Mouse (Mus musculus) forebrain, embryonic 14.5 days (tissue): ENCODE results near the gene Rtraf. TPM values are rescaled to one million over a fixed set of nuclear protein-coding genes. Genes with fewer than 3 reads are reported as not detected.

Source experiments
- ATAC-seq: fragments of 200-750 bp; cut with Nextera tagmentation; 2 replicates; pipeline ENCODE4 v1.8.0; 2017; ENCODE audit warnings: mild to moderate bottlenecking, moderate library complexity
- DNase-seq: peaks from one replicate; pipeline ENCODE4 v3.0.0-alpha.2; 2015; ENCODE audit warnings: low spot score
- H3K27ac ChIP-seq: fragments of 300-500 bp; sonication (generic); 2 replicates; pipeline ENCODE4 v1.5.1; 2014; ENCODE audit warnings: low read depth, mild to moderate bottlenecking, control low read depth, low read length, moderate library complexity
- H3K27me3 ChIP-seq: fragments of 300-500 bp; sonication (generic); replicated peaks from 2 replicates; pipeline ENCODE4 v1.6.1; 2014; ENCODE audit warnings: low read length, control low read depth, mixed read lengths; ENCODE audit not compliant: control insufficient read depth, insufficient read depth
- H3K36me3 ChIP-seq: fragments of 300-500 bp; sonication (generic); 2 replicates; pipeline ENCODE4 v1.6.1; 2014; ENCODE audit warnings: low read length, control low read depth; ENCODE audit not compliant: control insufficient read depth, insufficient read depth
- H3K4me1 ChIP-seq: fragments of 300-500 bp; sonication (generic); 2 replicates; pipeline ENCODE4 v1.6.1; 2014; ENCODE audit warnings: antibody characterized with exemption, low read length, control low read depth; ENCODE audit not compliant: control insufficient read depth, insufficient read depth
- H3K4me2 ChIP-seq: fragments of 300-500 bp; sonication (generic); 2 replicates; pipeline ENCODE4 v1.6.1; 2014; ENCODE audit warnings: mild to moderate bottlenecking, control low read depth, low read length
- H3K4me3 ChIP-seq: fragments of 300-500 bp; sonication (generic); 2 replicates; pipeline ENCODE4 v1.5.1; 2014; ENCODE audit warnings: low read depth, low read length, control low read depth
- H3K9ac ChIP-seq: fragments of 300-500 bp; sonication (generic); 2 replicates; pipeline ENCODE4 v1.6.1; 2014; ENCODE audit warnings: mild to moderate bottlenecking, low read length, control low read depth, moderate library complexity
- H3K9me3 ChIP-seq: fragments of 300-500 bp; sonication (generic); replicated peaks from 2 replicates; pipeline ENCODE4 v1.6.1; 2016; ENCODE audit warnings: low read length, control low read depth, mixed read lengths; ENCODE audit not compliant: control insufficient read depth
- WGBS: fragments of 180-500 bp; shearing (Covaris S2); extraction: QIAGEN DNeasy Blood & Tissue Kit; methylation state at CpG from one replicate; pipeline ENCODE4 v1.1.7; 2014; 5-methylcytosine and 5-hydroxymethylcytosine counted together
- polyA plus RNA-seq: library from polyadenylated mRNA; unstranded; fragments of >200 nt; fragmentation: Nextera tagmentation; extraction: Ambion mirVana; gene quantifications from 2 replicates; pipeline ENCODE4 v1.2.1, GENCODE M21; 2014

The Rtraf gene
- polyA plus RNA-seq, 1 experiment from 2014 or later: 252 TPM

DNA sequence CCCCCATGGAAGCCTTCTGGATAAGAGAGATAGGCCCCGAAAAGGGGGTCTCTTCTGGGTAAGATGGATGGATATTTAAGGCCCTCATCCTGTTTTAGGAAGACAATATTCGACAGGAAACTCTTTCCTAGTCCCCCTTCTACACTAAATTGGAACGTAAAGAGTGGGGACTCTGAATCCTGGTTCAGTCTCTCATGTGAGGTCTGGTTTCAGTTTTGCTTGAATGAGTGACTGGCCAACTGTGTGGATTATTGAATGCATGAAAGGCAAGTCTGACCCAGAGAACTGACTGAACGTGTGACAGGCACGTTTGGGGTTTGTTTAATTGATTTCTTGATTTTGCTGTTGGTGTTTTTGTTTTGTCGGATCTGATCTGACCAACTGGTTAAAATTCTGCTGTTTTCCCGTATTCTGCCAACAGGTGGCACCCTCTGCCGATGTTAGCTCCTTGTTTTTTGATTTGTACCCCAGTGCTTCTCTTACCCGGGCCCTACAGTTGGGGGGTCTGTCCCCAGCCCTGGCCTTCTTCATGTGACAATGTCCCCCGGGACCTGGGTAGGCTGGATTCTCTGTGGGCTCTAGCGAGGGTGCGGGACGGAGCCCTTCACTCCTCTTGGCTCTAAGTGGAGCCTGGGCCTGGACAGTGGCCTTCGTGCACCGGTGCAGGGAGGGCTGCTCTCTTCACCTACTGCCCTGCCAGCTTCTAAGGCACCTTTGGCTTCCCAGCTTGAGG lies 16.1 kb upstream of the Rtraf start:
- H3K27me3 ChIP-seq: no peaks in the 10 kb centered on the region
- H3K4me2 ChIP-seq: peak overlapping the region; percentile 37
- DNase-seq: peak; percentile 79
- no peak overlapping the region for H3K4me3 ChIP-seq
- ATAC-seq: peak; percentile 73
- no peaks in the 10 kb centered on the region for H3K4me1 ChIP-seq
- no peak overlapping the region; the same call in 1 of the 2 replicates for H3K9ac ChIP-seq
- 23% methylated on average over 15 of the region's 15 CpGs for WGBS
- no peaks in the 10 kb centered on the region for H3K9me3 ChIP-seq
- H3K27ac ChIP-seq: no peak overlapping the region
- no peaks in the 10 kb centered on the region for H3K36me3 ChIP-seq

DNA sequence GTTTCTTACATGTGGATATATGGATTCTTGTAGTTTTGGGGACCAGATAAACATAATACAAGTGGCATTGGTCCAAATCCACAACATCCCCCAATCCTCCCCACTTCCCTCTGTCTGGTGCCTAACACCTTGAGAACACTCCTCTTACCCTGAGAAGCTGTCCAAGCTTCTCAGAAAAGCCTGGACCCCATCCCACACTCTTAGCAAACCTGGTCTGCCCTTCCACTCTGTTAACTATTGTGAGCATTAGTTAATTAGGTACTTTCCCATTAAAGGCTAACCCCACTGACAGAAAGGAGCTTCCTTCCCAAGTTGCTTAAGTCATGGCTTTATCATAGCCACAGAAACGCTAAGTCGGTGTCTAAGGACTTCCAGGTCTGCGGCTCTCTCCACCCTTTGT lies 12.7 kb upstream of the Rtraf start:
- H3K9me3 ChIP-seq: no peaks in the 10 kb centered on the region
- H3K36me3 ChIP-seq: no peaks in the 10 kb centered on the region
- ATAC-seq (no peak), DNase-seq (no peak)
- WGBS: 55% methylated on average over 3 of the region's 3 CpGs
- H3K4me1 ChIP-seq: no peaks in the 10 kb centered on the region
- H3K4me3 ChIP-seq: no peak overlapping the region
- no peak overlapping the region for H3K9ac ChIP-seq
- H3K27me3 ChIP-seq: no peaks in the 10 kb centered on the region
- no peak overlapping the region for H3K27ac ChIP-seq
- no peak overlapping the region for H3K4me2 ChIP-seq

- DNase-seq (peak; percentile 97), ATAC-seq (peak; percentile 73)
- Histone ChIP-seq H3K9me3 (no peaks in the 10 kb centered on the region), H3K27ac (peak overlapping the region; percentile 95), H3K27me3 (no peaks in the 10 kb centered on the region), H3K9ac (0 out of 2 replicates have a peak overlapping the region, but pooled peaks have one; percentile 21), H3K4me2 (peak overlapping the region; percentile 81), H3K4me1 (peaks cover 24% of the 10 kb centered on the region), H3K4me3 (no peak overlapping the region), H3K36me3 (peaks cover 13% of the 10 kb centered on the region)
- 4% methylated on average over 11 of the region's 11 CpGs for WGBS
These were observed 1.9 kb upstream of the Rtraf start for GRCm38 (mm10) chr14:19825481-19825880.

DNA sequence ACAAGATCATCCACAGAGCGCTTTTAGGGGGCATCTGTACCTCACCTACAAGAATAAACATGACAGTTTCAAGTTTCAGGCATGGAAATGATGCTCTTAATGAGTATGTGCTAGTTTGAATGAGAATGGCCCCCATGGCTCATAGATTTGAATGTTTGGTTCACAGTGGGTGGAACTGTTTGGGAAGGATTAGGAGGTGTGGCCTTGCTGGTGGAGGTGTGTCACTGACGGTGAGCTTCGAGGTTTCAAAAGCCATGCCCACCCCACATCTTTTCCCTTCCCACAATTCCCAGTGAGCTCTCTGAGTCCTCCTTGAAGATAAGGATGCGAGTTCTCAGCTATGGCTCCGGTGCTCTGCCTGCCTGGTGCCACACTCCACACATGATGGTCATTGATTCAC lies 1.9 kb downstream of the Rtraf start:
- Histone ChIP-seq H3K4me1 (peaks cover 24% of the 10 kb centered on the region), H3K9ac (no peak overlapping the region), H3K4me2 (no peak overlapping the region), H3K27ac (no peak overlapping the region), H3K27me3 (no peaks in the 10 kb centered on the region), H3K36me3 (peaks cover 34% of the 10 kb centered on the region), H3K9me3 (no peaks in the 10 kb centered on the region), H3K4me3 (no peak overlapping the region)
- 88% methylated on average over 5 of the region's 5 CpGs for WGBS
- DNase-seq (no peak), ATAC-seq (no peak)

GRCm38 (mm10) chr14:19817949-19818348 lies 5.7 kb downstream of the Rtraf start:
- Histone ChIP-seq H3K4me2 (no peak overlapping the region), H3K27me3 (no peaks in the 10 kb centered on the region), H3K36me3 (peaks cover 68% of the 10 kb centered on the region), H3K4me1 (0 out of 2 replicates have a peak, but pooled peaks cover 4% of the 10 kb centered on the region), H3K4me3 (no peak overlapping the region), H3K27ac (no peak overlapping the region), H3K9me3 (no peaks in the 10 kb centered on the region), H3K9ac (no peak overlapping the region)
- 8% methylated on average over 1 of the region's 1 CpGs for WGBS
- DNase-seq: peak; percentile 90
- peak; percentile 55; the same call in 1 of the 2 replicates for ATAC-seq

DNA sequence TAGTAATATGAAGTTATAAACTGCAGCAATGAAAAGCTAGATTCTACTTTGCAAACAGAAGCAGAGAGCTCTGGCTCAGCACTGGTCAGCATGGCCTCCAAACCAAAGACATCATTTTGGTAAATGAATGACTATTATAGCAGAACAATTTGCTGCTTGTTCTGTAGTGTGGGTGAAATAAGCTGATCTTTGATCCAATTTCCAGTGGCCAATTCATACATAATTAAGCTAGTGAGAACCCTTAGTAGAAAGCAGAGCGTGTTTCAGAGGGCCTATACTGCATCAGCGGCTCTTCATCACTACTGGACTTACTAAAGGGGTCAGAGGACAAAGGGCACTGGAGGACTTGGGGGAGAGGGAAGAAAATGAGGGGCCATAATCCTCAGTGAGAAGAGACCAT lies 10.6 kb downstream of the Rtraf start:
- Histone ChIP-seq H3K4me2 (no peak overlapping the region), H3K27me3 (no peaks in the 10 kb centered on the region), H3K27ac (no peak overlapping the region), H3K36me3 (peaks cover 68% of the 10 kb centered on the region), H3K4me3 (no peak overlapping the region), H3K9ac (no peak overlapping the region), H3K9me3 (no peaks in the 10 kb centered on the region), H3K4me1 (no peaks in the 10 kb centered on the region)
- WGBS: 78% methylated on average over 2 of the region's 2 CpGs
- ATAC-seq (no peak), DNase-seq (no peak)

GRCm38 (mm10) chr14:19809934-19810333 lies 13.7 kb downstream of the Rtraf start:
- peak; percentile 37 for DNase-seq

DNA sequence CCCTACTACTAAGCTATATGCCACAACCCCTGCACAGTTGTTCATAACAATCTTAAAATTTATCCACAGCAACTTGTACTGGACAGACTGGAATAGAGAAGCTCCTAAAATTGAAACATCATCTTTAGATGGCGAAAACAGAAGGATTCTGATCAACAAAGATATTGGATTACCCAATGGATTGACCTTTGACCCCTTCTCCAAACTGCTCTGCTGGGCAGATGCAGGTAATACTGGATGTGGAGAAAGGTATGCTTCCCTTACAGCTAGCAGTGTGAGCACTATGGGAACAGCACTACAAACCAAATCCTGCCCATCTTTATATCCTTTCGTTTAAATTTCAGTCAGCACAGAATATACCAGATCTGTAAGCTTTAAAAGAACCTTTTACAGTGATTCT lies 15.8 kb downstream of the Rtraf start:
- H3K4me3 ChIP-seq: no peak overlapping the region
- WGBS: 96% methylated on average over 2 of the region's 2 CpGs
- DNase-seq: no peak
- no peaks in the 10 kb centered on the region for H3K4me1 ChIP-seq
- no peaks in the 10 kb centered on the region for H3K27me3 ChIP-seq
- H3K9me3 ChIP-seq: no peaks in the 10 kb centered on the region
- no peak overlapping the region for H3K9ac ChIP-seq
- H3K4me2 ChIP-seq: no peak overlapping the region
- no peak overlapping the region for H3K27ac ChIP-seq
- peaks cover 30% of the 10 kb centered on the region for H3K36me3 ChIP-seq
- ATAC-seq: no peak

More at GRCm38 (mm10) chr14:19809934-19810333, 13.7 kb downstream of the Rtraf start:
- 57% methylated on average over 10 of the region's 10 CpGs for WGBS
- Histone ChIP-seq H3K9me3 (no peaks in the 10 kb centered on the region), H3K27me3 (no peaks in the 10 kb centered on the region), H3K36me3 (peaks cover 48% of the 10 kb centered on the region), H3K9ac (no peak overlapping the region), H3K4me3 (no peak overlapping the region), H3K27ac (no peak overlapping the region), H3K4me1 (no peaks in the 10 kb centered on the region), H3K4me2 (no peak overlapping the region)
- no peak for ATAC-seq

DNA sequence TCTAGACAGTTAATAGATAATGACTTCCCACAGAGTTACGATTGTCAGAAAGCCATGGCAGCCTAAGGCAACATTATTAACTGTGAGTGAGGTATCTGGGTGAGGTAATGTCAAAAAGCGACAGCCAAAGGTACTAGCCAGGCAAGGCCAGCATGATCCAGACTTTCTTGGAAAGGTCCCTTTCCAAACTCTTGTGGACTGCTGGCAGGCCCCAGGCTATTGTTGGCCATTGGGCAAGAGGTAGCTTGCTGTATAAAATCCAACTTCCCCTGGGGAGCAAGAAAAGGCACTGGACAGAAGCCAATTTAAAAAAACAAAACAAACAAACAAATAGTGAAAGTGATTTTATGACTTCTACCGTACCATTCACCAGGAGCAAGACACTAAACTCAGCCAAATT lies 16.3 kb downstream of the Rtraf start:
- DNase-seq (no peak), ATAC-seq (no peak)
- H3K4me3 ChIP-seq: no peak overlapping the region
- WGBS: 84% methylated on average over 3 of the region's 3 CpGs
- H3K9me3 ChIP-seq: no peaks in the 10 kb centered on the region
- no peaks in the 10 kb centered on the region for H3K4me1 ChIP-seq
- no peak overlapping the region for H3K4me2 ChIP-seq
- no peak overlapping the region for H3K9ac ChIP-seq
- H3K36me3 ChIP-seq: peaks cover 25% of the 10 kb centered on the region
- H3K27me3 ChIP-seq: no peaks in the 10 kb centered on the region
- no peak overlapping the region for H3K27ac ChIP-seq
